Mouse (Mus musculus) olfactory bulb, adult 2 months (tissue): ENCODE data around the gene Ccnk.

Experiments used
- CTCF ChIP-seq: fragments of 200-500 bp; IDR thresholded peaks from 2 replicates; pipeline ENCODE4 v1.5.1; 2012; ENCODE audit warnings: low read depth, mild to moderate bottlenecking, low read length, moderate library complexity; ENCODE audit not compliant: insufficient read depth
- POLR2A ChIP-seq: fragments of 200-500 bp; IDR thresholded peaks from 2 replicates; pipeline ENCODE4 v1.6.1; 2012; ENCODE audit warnings: mild to moderate bottlenecking, low read depth, low read length, moderate library complexity; ENCODE audit not compliant: insufficient read depth

- TF ChIP-seq POLR2A = no peak
- TF ChIP-seq CTCF = no peak
Observed at GRCm38 (mm10) chr12:108249019-108249418, 69.6 kb downstream of the Ccnk start.
